Mouse (Mus musculus) CD4-positive, CD25-positive, alpha-beta regulatory T cell, adult 4 months (primary cell): Measurements from ENCODE around the gene Frmd6. TPM values are rescaled to one million over a fixed set of nuclear protein-coding genes. Genes with fewer than 3 reads are reported as not detected.

Source experiments
- ATAC-seq: one replicate; pipeline ENCODE4 v1.8.0; 2017
- polyA plus RNA-seq, 2 experiments: library from polyadenylated mRNA; unstranded; fragments of 100-300 nt; shearing (Covaris generic); gene quantifications; one replicate each; pipeline ENCODE4 v1.2.1; 2017

Frmd6 gene
- polyA plus RNA-seq, 2 experiments from 2014 or later, result 20.8 to 28.4 TPM

GRCm38 (mm10) chr12:70855678-70856077 is 30.4 kb downstream of the Frmd6 start:
- ATAC-seq, result peak; percentile 76

- ATAC-seq, result no peak
Measured at GRCm38 (mm10) chr12:70856776-70857175, 31.5 kb downstream of the Frmd6 start.

DNA sequence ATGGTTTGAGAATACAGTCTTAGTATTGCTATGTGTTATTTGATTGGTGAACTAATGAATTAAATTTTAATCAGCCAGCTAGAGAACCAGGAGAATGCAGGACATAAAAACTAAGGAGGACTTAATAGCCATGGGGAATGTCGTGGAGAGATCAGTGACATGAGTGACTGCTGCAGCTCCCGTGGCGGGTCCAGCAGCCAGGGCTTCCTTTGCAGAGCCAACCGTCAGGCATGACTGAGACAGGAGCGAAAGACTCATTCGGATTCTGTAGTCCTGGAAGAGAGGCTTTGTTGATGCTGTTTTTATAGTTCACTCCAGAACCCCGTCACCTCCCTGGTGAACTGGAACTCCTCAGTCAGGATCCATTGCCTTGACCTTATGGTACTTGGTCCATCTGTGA is 38.0 kb downstream of the Frmd6 start:
- ATAC-seq, result no peak

GRCm38 (mm10) chr12:70867780-70868179 is 42.5 kb downstream of the Frmd6 start:
- ATAC-seq, result no peak

- ATAC-seq, result no peak
Measured at GRCm38 (mm10) chr12:70868190-70868987, 43.1 kb downstream of the Frmd6 start.

- no peak for ATAC-seq
Measured at GRCm38 (mm10) chr12:70868988-70869291, 43.6 kb downstream of the Frmd6 start.

DNA sequence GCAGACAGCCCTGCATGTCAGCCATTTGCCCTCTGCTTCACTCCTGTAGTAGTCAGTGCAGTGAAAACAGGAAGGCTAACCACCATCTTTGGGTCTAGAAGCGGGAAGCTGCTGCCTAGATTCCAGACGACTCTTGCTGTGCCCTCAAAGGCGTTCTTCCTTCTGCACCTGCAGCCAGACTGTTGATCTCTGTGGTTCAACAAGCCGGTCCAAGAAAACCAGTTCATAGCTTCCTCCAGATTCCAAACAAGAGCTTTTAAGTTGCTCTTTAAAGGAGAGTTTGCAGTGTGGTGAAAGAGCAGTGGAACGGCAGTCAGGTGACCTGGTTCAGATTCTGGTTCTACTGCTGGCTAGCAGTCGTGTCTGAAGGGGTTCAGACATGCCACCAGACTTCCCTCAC is 48.2 kb downstream of the Frmd6 start:
- no peak for ATAC-seq

GRCm38 (mm10) chr12:70876270-70876998 is 51.1 kb downstream of the Frmd6 start:
- ATAC-seq, result no peak

DNA sequence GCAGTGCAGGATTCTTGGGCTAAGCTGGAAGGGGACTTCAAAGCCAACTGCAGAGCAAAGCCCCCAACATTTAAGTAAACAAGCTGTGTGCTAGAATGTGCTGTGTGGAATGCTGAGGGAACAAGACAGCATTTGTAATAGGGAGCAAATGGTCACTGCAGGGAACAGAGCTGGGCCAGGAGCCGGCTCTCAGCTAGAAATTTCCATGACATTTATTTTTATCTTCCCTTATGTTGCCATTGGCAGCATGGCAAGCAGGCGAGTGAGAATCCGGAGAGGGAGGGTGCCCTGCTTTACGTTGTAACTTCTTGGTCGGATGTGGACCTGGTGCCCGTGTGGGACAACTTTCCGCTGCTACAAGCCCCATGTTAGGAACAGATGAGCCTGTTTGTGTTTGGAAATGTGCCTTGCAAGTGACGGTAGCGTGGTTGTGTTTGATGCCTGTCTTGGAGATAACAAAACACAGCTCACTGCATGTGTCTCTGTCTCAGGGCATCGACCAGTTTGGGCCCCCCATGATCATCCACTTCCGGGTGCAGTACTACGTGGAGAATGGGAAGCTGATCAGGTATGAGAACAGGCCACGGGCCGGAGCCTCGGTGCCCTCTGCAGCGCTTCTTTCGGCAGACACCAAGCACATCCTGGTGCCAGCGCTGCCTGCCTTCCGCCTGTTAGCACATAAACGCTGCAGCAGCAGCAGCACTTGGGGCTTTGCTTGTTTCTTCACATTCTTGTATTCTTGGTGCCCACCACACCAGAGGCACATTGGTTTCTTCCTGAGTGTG is 52.8 kb downstream of the Frmd6 start:
- ATAC-seq, result no peak

DNA sequence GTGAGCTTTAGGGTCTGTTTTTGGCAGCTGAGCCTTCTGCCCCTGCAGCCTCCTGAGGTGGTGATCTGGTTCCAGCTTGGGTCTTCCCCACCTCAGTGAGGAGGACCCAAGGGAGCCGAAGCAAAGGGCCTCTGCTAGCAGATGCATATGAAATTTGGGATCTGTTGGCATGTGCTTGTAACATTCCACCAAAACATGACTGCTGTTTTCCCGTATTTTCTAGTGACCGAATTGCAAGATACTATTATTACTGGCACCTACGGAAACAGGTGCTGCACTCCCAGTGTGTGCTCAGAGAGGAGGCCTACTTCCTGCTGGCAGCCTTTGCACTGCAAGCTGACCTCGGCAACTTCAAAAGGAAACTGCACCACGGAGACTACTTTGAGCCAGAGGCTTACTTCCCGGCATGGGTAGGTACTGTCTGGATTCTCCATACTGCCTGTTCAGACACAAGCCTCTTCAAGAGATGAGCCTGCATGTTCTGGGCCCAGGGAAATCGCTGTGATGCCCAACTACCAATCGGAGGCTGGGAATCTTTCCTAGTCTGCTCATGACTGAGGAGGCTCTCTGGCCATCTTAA is 55.2 kb downstream of the Frmd6 start:
- peak; percentile 51 for ATAC-seq

DNA sequence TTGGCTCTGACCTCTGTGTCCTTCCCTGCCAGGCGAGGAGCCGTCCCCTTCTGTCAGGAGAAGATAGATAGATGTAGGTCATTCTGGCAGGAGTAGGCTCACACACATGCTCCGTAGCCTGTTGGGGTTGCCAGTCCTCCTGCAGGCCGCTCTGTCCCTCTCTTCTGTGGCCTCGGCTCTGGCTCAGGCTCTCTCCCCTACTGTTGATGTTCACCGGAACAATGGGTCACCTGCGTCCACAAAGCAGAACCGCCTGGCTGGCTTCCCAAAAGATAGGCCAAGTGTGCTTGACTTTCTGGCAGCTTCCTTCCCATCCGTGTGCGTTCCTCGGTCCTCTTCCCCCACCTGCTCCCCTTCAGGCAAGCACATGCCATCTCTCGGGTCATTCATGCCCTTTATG is 56.0 kb downstream of the Frmd6 start:
- ATAC-seq, result no peak

GRCm38 (mm10) chr12:70881854-70882253 is 56.5 kb downstream of the Frmd6 start:
- ATAC-seq, result no peak

DNA sequence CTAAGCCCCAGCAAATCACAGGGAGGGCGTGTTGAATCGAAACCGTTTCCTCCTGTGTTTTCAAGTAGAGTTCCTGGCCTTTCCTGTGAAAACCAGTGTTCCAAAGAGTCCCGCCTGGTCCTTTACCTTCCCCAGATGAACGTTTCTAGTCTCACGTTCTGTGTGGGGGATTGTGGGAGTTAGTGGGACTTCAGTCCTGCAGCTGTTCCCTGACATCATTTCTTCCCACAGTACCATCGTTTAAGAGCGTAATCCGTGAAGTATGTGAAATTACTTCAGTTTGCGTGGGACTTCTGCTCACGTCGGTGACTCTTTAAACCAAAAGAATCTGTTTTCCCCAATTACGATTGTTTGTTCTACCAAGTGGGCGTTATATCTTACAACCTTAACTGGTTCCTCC is 57.8 kb downstream of the Frmd6 start:
- no peak for ATAC-seq

- no peak for ATAC-seq
Measured at GRCm38 (mm10) chr12:70884113-70884512, 58.8 kb downstream of the Frmd6 start.

GRCm38 (mm10) chr12:70884973-70885372 is 59.7 kb downstream of the Frmd6 start:
- ATAC-seq, result no peak

DNA sequence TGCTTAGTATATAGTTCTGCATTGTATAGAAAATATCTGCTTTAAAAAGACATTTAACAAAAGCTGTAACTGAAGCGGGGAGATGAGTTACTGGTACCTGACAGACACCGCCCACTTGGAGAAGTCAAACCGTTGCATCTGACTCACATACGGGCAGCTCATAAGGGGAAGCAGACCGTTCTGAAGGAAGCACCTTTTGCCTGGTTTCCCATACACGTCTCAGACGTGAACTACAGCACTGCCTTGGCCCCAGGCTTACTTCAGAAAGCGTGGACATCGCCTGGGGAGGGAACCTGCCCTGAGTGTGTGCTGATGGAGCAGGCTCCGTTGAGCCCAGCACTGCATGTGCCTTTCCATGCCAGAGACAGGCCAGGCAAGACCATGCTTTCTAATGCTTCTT is 60.3 kb downstream of the Frmd6 start:
- no peak for ATAC-seq

- no peak for ATAC-seq
Measured at GRCm38 (mm10) chr12:70890405-70890804, 65.1 kb downstream of the Frmd6 start.

DNA sequence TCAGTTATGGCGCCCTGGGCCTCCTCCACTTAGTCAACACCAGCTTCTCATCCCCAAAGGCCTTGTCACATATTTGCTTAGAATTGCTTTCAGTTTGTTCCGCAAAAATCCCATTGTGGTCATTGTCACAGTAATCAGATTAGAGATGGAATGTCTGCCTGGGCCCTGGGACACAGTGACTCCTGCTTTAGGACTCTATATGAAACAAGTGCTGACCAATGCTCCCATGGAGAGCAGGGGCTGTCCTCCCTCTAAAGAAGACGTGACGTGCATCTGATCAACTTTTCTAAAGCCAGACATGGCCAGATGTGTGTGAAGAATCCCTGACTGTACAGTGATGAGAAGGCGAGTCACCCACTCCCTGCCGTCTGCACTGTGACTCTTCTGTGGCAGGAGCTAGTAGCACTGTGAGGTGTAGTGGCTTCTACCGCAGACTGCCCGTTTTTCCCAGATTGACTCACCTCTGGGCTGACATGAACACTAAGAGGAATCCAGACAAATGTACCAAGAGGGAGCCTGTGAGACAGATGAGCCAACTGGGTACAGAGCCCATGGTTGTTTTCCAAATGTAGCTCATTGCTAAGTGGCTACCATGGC is 65.7 kb downstream of the Frmd6 start:
- no peak for ATAC-seq

- ATAC-seq, result no peak
Measured at GRCm38 (mm10) chr12:70895275-70895674, 70.0 kb downstream of the Frmd6 start.

DNA sequence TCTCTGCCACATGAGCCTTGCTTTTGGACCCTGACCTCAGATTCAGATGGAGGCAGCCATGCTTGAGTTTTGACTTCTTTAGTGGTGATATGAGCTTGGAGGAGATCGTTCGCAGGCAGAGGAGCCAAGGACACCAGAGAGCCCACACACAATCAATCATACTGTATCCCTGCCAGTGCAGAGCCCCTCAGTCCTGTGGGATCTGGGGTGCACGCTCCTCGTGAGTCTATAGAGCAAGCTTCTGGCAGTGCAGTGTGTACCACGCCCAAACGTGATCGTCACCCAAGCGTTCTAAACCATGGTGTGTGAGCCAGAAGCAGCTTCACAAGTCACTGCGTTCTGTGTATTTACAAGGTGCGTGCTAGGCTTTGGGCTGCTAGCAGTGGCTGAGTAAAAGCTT is 70.8 kb downstream of the Frmd6 start:
- no peak for ATAC-seq

DNA sequence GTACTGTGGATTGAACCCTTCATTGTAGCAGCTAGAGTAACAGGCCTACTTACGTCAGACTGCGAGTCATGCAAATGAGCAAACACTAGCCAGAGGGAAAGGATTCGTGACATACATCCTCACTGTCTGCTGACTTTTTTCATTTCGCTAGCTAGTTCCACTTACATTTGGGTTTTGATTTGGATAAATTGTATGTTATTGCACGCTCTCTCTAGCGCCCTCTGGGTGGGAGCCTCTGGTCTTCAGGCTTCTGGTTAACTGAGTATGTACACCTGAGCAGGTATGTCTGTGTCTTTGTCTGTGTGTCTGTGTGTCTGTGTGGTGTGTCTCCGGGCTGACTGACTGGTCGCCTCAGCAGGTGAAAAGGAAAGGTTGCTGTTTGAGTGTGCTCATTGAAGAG is 72.1 kb downstream of the Frmd6 start:
- ATAC-seq, result no peak

DNA sequence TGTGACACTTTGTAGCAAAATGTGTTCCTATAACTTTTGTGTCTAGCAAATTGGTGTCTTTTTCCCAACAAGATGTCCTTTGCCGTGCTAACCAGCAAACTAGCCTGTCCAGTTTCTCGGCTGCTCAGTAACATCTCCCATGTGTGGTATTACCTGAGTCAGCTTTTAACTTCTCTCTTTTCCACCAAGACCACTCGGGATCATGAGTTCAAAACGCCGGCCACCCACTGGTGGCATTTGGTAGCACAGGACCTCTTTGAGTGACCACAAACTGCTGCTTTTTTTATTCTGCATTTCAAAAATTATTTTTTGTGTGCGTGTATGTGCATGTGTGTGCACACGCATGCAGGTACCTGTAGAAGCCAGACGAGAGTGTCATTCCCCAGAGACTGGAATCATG is 73.1 kb downstream of the Frmd6 start:
- no peak for ATAC-seq

DNA sequence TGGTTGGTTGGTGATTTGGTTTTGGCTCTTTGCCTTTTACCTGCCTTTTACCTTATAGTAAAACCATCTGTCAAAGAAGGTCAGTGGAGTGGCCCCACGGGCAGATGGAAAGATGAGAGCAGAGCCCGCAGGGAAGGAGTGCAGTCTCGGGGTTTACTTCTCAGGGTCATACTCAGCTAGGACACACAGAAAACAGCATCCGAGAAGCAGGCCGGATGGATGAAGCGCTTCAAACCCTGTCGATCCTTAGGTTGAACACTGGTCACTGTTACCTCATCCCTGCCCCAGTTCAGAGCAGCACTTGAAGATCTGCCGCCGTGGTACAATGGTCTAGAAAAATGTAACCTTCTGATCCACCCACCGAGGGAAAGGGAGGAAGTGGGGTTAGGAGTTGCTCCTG is 79.2 kb downstream of the Frmd6 start:
- ATAC-seq, result no peak
